Mouse (Mus musculus) midbrain, postnatal 0 days (tissue): ENCODE data around the gene Gm13762. TPM values are rescaled to one million over a fixed set of nuclear protein-coding genes. Genes with fewer than 3 reads are reported as not detected.

Source experiments
- ATAC-seq: fragments of 200-750 bp; cut with Nextera tagmentation; 2 replicates; pipeline ENCODE4 v1.8.0; 2017; ENCODE audit warnings: moderate number of reproducible peaks, mild to moderate bottlenecking, moderate TSS enrichment, moderate library complexity; ENCODE audit not compliant: low FRiP score
- DNase-seq: peaks from one replicate; pipeline ENCODE4 v3.0.0-alpha.2; 2015; ENCODE audit warnings: low spot score
- H3K27ac ChIP-seq: fragments of 300-500 bp; sonication (generic); 2 replicates; pipeline ENCODE4 v1.5.1; 2014; ENCODE audit warnings: low read depth, mild to moderate bottlenecking, low read length, mixed read lengths
- H3K27me3 ChIP-seq: fragments of 300-500 bp; sonication (generic); 2 replicates; pipeline ENCODE4 v1.6.1; 2014; ENCODE audit warnings: low read length, control low read depth, mixed read lengths; ENCODE audit not compliant: insufficient read depth
- H3K36me3 ChIP-seq: fragments of 300-500 bp; sonication (generic); 2 replicates; pipeline ENCODE4 v1.6.1; 2014; ENCODE audit warnings: low read length, control low read depth, mixed read lengths; ENCODE audit not compliant: insufficient read depth
- H3K4me1 ChIP-seq: fragments of 300-500 bp; sonication (generic); 2 replicates; pipeline ENCODE4 v1.6.1; 2014; ENCODE audit warnings: mild to moderate bottlenecking, control low read depth, antibody characterized with exemption, low read length, mixed read lengths; ENCODE audit not compliant: insufficient read depth
- H3K4me2 ChIP-seq: fragments of 300-500 bp; sonication (generic); 2 replicates; pipeline ENCODE4 v1.6.1; 2014; ENCODE audit warnings: low read depth, mild to moderate bottlenecking, low read length, mixed read lengths; ENCODE audit not compliant: poor library complexity, severe bottlenecking
- H3K4me3 ChIP-seq: fragments of 300-500 bp; sonication (generic); 2 replicates; pipeline ENCODE4 v1.5.1; 2014; ENCODE audit warnings: low read depth, mild to moderate bottlenecking, low read length, moderate library complexity
- H3K9ac ChIP-seq: fragments of 300-500 bp; sonication (generic); replicated peaks from 2 replicates; pipeline ENCODE4 v1.6.1; 2014; ENCODE audit warnings: mild to moderate bottlenecking, low read length, moderate library complexity, mixed read lengths; ENCODE audit not compliant: poor library complexity, severe bottlenecking
- H3K9me3 ChIP-seq: fragments of 300-500 bp; sonication (generic); 2 replicates; pipeline ENCODE4 v1.6.1; 2016; ENCODE audit warnings: low read length, control low read depth
- CTCF ChIP-seq: IDR thresholded peaks from 2 replicates; pipeline ENCODE4 v1.5.1; 2016; ENCODE audit warnings: antibody characterized with exemption, mild to moderate bottlenecking
- WGBS: fragments of 180-500 bp; shearing (Covaris S2); extraction: QIAGEN DNeasy Blood & Tissue Kit; methylation state at CpG from one replicate; pipeline ENCODE4 v1.1.7; 2014; 5-methylcytosine and 5-hydroxymethylcytosine counted together
- polyA plus RNA-seq: library from polyadenylated mRNA; unstranded; fragments of >200 nt; fragmentation: Nextera tagmentation; extraction: Ambion mirVana; gene quantifications from 2 replicates; pipeline ENCODE4 v1.2.1, GENCODE M21; 2015
- total RNA-seq: library from RNA; depleted of rRNA; stranded (reverse); fragments of >200 nt; gene quantifications from 2 replicates; pipeline ENCODE4 v1.2.3, GENCODE M21; 2014; rRNA removed

Gene Gm13762
- total and polyA plus RNA-seq, 2 experiments from 2014 or later, result not detected

- no peak within 1 kb of the TSS for H3K4me3 ChIP-seq
- TF ChIP-seq CTCF, result no peak
- no peak within 1 kb of the TSS for H3K27ac ChIP-seq
- no peak within 1 kb of the TSS for H3K4me2 ChIP-seq
- no peaks in the 10 kb centered on the region for H3K36me3 ChIP-seq
- DNase-seq (no peak), ATAC-seq (no peak)
- no peaks in the 10 kb centered on the region for H3K9me3 ChIP-seq
- no peak within 1 kb of the TSS for H3K9ac ChIP-seq
- no peaks in the 10 kb centered on the region for H3K4me1 ChIP-seq
- no peaks in the 10 kb centered on the region for H3K27me3 ChIP-seq
- 87% methylated on average over 1 of the region's 1 CpGs for WGBS
Measured at GRCm38 (mm10) chr2:88938011-88938410, 42.1 kb downstream of the Gm13762 start, which contains the start of gene Olfr1211. Olfr1211 (minus strand) TSS chr2:88938111.

Other genes starting within 250 kb of the Gm13762 start
- not detected in 2 replicates for gene Olfr1197, start 247.9 kb downstream of the Gm13762 start, total RNA-seq
- gene Olfr1197, start 247.9 kb downstream of the Gm13762 start, polyA plus RNA-seq, result not detected in 2 replicates
- not detected in 2 replicates for gene Olfr1198, start 228.9 kb downstream of the Gm13762 start, total RNA-seq
- gene Olfr1198, start 228.9 kb downstream of the Gm13762 start, polyA plus RNA-seq, result not detected in 2 replicates
- gene Olfr1199, start 219.8 kb downstream of the Gm13762 start, total RNA-seq, result not detected in 2 replicates
- not detected in 2 replicates for gene Olfr1199, start 219.8 kb downstream of the Gm13762 start, polyA plus RNA-seq
- not detected in 2 replicates for gene Olfr1200, start 209.8 kb downstream of the Gm13762 start, total RNA-seq
- not detected in 2 replicates for gene Olfr1200, start 209.8 kb downstream of the Gm13762 start, polyA plus RNA-seq
- not detected in 2 replicates for gene Olfr1201, start 187.2 kb downstream of the Gm13762 start, total RNA-seq
- gene Olfr1201, start 187.2 kb downstream of the Gm13762 start, polyA plus RNA-seq, result not detected in 2 replicates
- not detected in 2 replicates for gene Olfr1202, start 165.8 kb downstream of the Gm13762 start, total RNA-seq
- gene Olfr1202, start 165.8 kb downstream of the Gm13762 start, polyA plus RNA-seq, result 0.04 TPM in 1 of 2 replicates, not detected in the other
- gene Olfr1205, start 150.5 kb downstream of the Gm13762 start, total RNA-seq, result not detected in 2 replicates
- not detected in 2 replicates for gene Olfr1205, start 150.5 kb downstream of the Gm13762 start, polyA plus RNA-seq
- gene Olfr1204, start 131.0 kb downstream of the Gm13762 start, total RNA-seq, result not detected in 2 replicates
- not detected in 2 replicates for gene Olfr1204, start 131.0 kb downstream of the Gm13762 start, polyA plus RNA-seq
- not detected in 2 replicates for gene Olfr1206, start 117.0 kb downstream of the Gm13762 start, total RNA-seq
- not detected in 2 replicates for gene Olfr1206, start 117.0 kb downstream of the Gm13762 start, polyA plus RNA-seq
- gene Olfr1208, start 78.0 kb downstream of the Gm13762 start, total RNA-seq, result not detected in 2 replicates
- gene Olfr1208, start 78.0 kb downstream of the Gm13762 start, polyA plus RNA-seq, result not detected in 2 replicates
- gene Olfr1209, start 65.1 kb downstream of the Gm13762 start, total RNA-seq, result not detected in 2 replicates
- gene Olfr1209, start 65.1 kb downstream of the Gm13762 start, polyA plus RNA-seq, result not detected in 2 replicates
- gene Olfr1211, start 42.2 kb downstream of the Gm13762 start, total RNA-seq, result not detected in 2 replicates
- gene Olfr1211, start 42.2 kb downstream of the Gm13762 start, polyA plus RNA-seq, result not detected in 2 replicates
- gene Olfr1212, start 26.3 kb downstream of the Gm13762 start, total RNA-seq, result not detected in 2 replicates
- gene Olfr1212, start 26.3 kb downstream of the Gm13762 start, polyA plus RNA-seq, result not detected in 2 replicates
- not detected in 2 replicates for gene Olfr1214, start 12.4 kb upstream of the Gm13762 start, total RNA-seq
- not detected in 2 replicates for gene Olfr1214, start 12.4 kb upstream of the Gm13762 start, polyA plus RNA-seq
- not detected in 2 replicates for gene Olfr1215, start 26.7 kb upstream of the Gm13762 start, total RNA-seq
- gene Olfr1215, start 26.7 kb upstream of the Gm13762 start, polyA plus RNA-seq, result not detected in 2 replicates
- not detected in 2 replicates for gene Olfr1216, start 38.1 kb upstream of the Gm13762 start, total RNA-seq
- not detected in 2 replicates for gene Olfr1216, start 38.1 kb upstream of the Gm13762 start, polyA plus RNA-seq
- not detected in 2 replicates for gene Olfr1217, start 51.8 kb upstream of the Gm13762 start, total RNA-seq
- gene Olfr1217, start 51.8 kb upstream of the Gm13762 start, polyA plus RNA-seq, result not detected in 2 replicates
- not detected in 2 replicates for gene Olfr1218, start 80.9 kb upstream of the Gm13762 start, total RNA-seq
- not detected in 2 replicates for gene Olfr1218, start 80.9 kb upstream of the Gm13762 start, polyA plus RNA-seq
- gene Olfr1219, start 103.2 kb upstream of the Gm13762 start, total RNA-seq, result not detected in 2 replicates
- not detected in 2 replicates for gene Olfr1219, start 103.2 kb upstream of the Gm13762 start, polyA plus RNA-seq
- gene Olfr1220, start 126.6 kb upstream of the Gm13762 start, total RNA-seq, result not detected in 2 replicates
- gene Olfr1220, start 126.6 kb upstream of the Gm13762 start, polyA plus RNA-seq, result not detected in 2 replicates
- not detected in 2 replicates for gene Olfr1221, start 137.0 kb upstream of the Gm13762 start, total RNA-seq
- not detected in 2 replicates for gene Olfr1221, start 137.0 kb upstream of the Gm13762 start, polyA plus RNA-seq
- not detected in 2 replicates for gene Olfr1222, start 152.8 kb upstream of the Gm13762 start, total RNA-seq
- not detected in 2 replicates for gene Olfr1222, start 152.8 kb upstream of the Gm13762 start, polyA plus RNA-seq
- gene Olfr1223, start 171.3 kb upstream of the Gm13762 start, total RNA-seq, result not detected in 2 replicates
- not detected in 2 replicates for gene Olfr1223, start 171.3 kb upstream of the Gm13762 start, polyA plus RNA-seq
- gene Olfr1224-ps1, start 183.8 kb upstream of the Gm13762 start, total RNA-seq, result not detected in 2 replicates
- gene Olfr1224-ps1, start 183.8 kb upstream of the Gm13762 start, polyA plus RNA-seq, result not detected in 2 replicates
- gene Olfr1225, start 194.4 kb upstream of the Gm13762 start, total RNA-seq, result not detected in 2 replicates
- gene Olfr1225, start 194.4 kb upstream of the Gm13762 start, polyA plus RNA-seq, result not detected in 2 replicates
- gene Olfr1226, start 219.8 kb upstream of the Gm13762 start, total RNA-seq, result not detected in 2 replicates
- not detected in 2 replicates for gene Olfr1226, start 219.8 kb upstream of the Gm13762 start, polyA plus RNA-seq